Mouse (Mus musculus): Measurements from ENCODE around the gene Lin54. TPM values are rescaled to one million over a fixed set of nuclear protein-coding genes. Genes with fewer than 3 reads are reported as not detected.

The Lin54 gene
- polyA plus RNA-seq, 1 experiment from 2014 or later: 13.6 TPM

DNA sequence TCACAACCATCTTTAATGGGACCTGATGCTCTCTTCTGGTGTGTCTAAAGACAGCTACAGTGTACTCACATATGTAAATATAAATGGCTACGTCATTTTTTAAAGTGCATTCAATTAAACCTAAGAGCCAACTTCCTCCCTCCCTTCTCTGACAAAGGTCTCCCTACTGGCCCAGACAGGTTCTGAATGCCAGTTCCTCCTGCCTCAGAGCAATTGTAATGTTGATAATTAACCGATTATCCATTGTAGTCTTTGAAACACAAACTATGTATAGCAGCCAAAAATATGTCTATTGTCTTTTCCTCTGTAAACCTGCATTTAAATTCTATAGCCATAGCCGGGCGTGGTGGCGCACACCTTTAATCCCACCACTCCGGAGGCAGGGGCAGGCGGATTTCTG, 33.1 kb downstream of the Lin54 start:
- H3K9ac ChIP-seq (ENCODE audit: low read length): no peak overlapping the region
- no peak overlapping the region for H3K27ac ChIP-seq (ENCODE audit: low read length)
- H3K4me1 ChIP-seq (replicated peaks; ENCODE audit: control insufficient read depth, insufficient read depth, low read length): no peaks in the 10 kb centered on the region
- 96% methylated on average over 7 of the region's 7 CpGs for WGBS
- H3K36me3 ChIP-seq (ENCODE audit: control insufficient read depth, insufficient read depth, low read length): peaks cover 2% of the 10 kb centered on the region; the same call in 1 of the 2 replicates
- H3K4me3 ChIP-seq (ENCODE audit: low read length): no peak overlapping the region
- no peak overlapping the region for H3K4me2 ChIP-seq (ENCODE audit: low read depth, low read length)
- no peaks in the 10 kb centered on the region for H3K9me3 ChIP-seq (ENCODE audit: control insufficient read depth, low read length)
- no peaks in the 10 kb centered on the region for H3K27me3 ChIP-seq (ENCODE audit: control insufficient read depth, insufficient read depth, low read depth, low read length)
- ATAC-seq (ENCODE audit: low read depth): no peak

DNA sequence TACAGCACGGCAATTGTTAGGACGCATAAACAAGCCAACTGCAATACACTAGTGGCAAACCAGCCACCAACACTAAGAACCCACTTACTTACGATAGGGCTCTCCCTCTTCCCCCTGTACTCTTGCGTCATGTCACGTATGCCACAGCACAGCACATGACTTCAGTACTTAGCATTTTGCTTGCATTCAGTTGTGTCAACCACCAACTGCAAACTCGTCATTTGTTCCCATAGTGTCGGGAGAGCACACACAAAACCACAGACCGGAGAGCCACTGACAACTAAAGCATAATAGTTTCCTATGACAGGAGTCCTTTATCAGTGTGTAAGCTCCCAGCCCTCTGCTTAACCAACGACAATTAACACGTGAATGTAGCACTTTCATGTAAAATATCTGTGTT, 33.8 kb downstream of the Lin54 start:
- Histone ChIP-seq H3K4me2 (ENCODE audit: low read depth, low read length) (no peak overlapping the region), H3K36me3 (ENCODE audit: control insufficient read depth, insufficient read depth, low read length) (0 out of 2 replicates have a peak, but pooled peaks cover 2% of the 10 kb centered on the region), H3K9me3 (ENCODE audit: control insufficient read depth, low read length) (no peaks in the 10 kb centered on the region), H3K4me1 (replicated peaks; ENCODE audit: control insufficient read depth, insufficient read depth, low read length) (no peaks in the 10 kb centered on the region), H3K4me3 (ENCODE audit: low read length) (no peak overlapping the region), H3K27ac (ENCODE audit: low read length) (no peak overlapping the region), H3K9ac (ENCODE audit: low read length) (no peak overlapping the region), H3K27me3 (ENCODE audit: control insufficient read depth, insufficient read depth, low read depth, low read length) (no peaks in the 10 kb centered on the region)
- 91% methylated on average over 10 of the region's 10 CpGs for WGBS
- no peak for ATAC-seq (ENCODE audit: low read depth)

DNA sequence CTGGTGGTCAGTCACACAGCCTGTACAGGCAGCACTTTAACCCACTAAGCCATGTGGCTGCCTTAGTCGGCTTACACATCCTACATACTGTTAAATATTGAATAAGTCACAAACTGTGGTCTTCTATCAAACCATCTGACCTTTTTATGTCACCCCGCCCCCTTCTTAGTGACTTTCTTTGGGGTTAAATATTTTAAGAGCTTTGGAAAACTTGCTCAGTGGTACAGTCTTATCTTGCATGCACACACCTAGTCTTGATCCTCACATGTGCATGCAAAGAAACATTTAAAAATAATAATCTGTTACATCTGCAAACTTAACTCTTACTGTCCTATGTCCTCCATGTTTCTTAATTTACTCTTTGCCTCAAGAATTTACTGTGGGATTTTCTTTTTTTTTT, 38.1 kb downstream of the Lin54 start:
- Histone ChIP-seq H3K27me3 (ENCODE audit: control insufficient read depth, insufficient read depth, low read depth, low read length) (no peaks in the 10 kb centered on the region), H3K27ac (ENCODE audit: low read length) (no peak overlapping the region), H3K4me1 (replicated peaks; ENCODE audit: control insufficient read depth, insufficient read depth, low read length) (no peaks in the 10 kb centered on the region), H3K36me3 (ENCODE audit: control insufficient read depth, insufficient read depth, low read length) (peaks cover 19% of the 10 kb centered on the region), H3K4me2 (ENCODE audit: low read depth, low read length) (no peak overlapping the region), H3K4me3 (ENCODE audit: low read length) (no peak overlapping the region), H3K9ac (ENCODE audit: low read length) (no peak overlapping the region), H3K9me3 (ENCODE audit: control insufficient read depth, low read length) (no peaks in the 10 kb centered on the region)
- WGBS: 91% methylated on average over 2 of the region's 2 CpGs
- ATAC-seq (ENCODE audit: low read depth): no peak

DNA sequence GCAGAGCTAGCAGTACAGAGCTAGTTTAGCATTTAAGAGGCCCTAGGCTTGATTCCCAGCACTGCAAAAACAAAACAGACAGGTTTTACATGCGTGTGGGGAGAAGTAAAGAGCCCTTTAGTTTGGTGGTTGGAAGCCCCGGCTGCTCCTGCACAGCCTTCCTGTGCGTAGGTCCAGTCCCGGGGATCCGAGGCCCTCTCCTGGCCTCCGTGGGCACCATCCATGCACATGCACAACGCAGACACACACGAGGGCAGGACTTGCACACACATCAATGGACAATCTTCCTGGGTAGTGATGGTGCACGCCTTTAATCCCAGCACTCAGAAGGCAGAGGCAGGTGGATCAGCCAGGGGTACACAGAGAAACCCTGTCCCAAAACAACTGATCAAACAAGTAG, 38.9 kb downstream of the Lin54 start:
- ATAC-seq (ENCODE audit: low read depth): no peak
- Histone ChIP-seq H3K36me3 (ENCODE audit: control insufficient read depth, insufficient read depth, low read length) (peaks cover 19% of the 10 kb centered on the region), H3K4me2 (ENCODE audit: low read depth, low read length) (no peak overlapping the region), H3K27me3 (ENCODE audit: control insufficient read depth, insufficient read depth, low read depth, low read length) (no peaks in the 10 kb centered on the region), H3K27ac (ENCODE audit: low read length) (no peak overlapping the region), H3K4me3 (ENCODE audit: low read length) (no peak overlapping the region), H3K4me1 (replicated peaks; ENCODE audit: control insufficient read depth, insufficient read depth, low read length) (no peaks in the 10 kb centered on the region), H3K9ac (ENCODE audit: low read length) (no peak overlapping the region), H3K9me3 (ENCODE audit: control insufficient read depth, low read length) (no peaks in the 10 kb centered on the region)
- WGBS: 90% methylated on average over 9 of the region's 9 CpGs

DNA sequence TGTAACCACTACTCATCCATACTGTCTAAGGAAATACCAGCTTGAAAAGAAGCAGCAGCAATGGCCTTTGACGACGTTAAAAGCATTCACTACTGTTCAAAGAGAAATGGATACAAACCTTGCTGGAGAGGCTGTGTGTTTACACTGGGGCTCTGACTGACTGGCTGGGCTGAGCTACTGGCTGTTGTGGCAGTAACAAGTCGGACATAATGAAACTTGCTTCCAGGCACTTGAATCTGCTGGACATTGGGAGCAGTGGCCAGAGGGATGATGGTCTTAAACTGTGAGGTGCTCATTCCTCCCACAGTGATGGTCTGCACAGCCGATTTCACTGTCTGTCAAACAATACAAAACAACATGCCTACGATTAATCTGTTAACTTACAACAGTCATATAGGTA, 41.0 kb downstream of the Lin54 start:
- 88% methylated on average over 5 of the region's 5 CpGs for WGBS

DNA sequence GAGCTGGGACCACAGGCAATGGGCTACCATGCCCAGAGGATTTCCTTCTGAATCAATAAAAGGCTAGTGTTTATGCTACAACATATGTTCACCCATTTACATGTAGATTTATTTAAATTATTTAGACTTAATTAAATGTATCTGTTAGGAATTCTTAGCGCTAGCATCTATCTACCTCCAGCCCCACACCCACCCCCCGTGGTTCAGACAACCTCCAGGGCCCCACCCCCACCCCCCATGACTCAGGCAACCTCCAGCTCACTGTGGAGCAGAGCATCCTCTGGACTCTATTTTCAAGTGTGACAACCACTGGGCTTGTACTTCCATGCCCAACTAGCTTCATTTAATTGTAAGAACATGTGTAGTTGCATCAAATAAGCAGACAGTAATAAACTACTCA, 48.6 kb downstream of the Lin54 start:
- H3K36me3 ChIP-seq (ENCODE audit: control insufficient read depth, insufficient read depth, low read length): peaks cover 12% of the 10 kb centered on the region
- no peak overlapping the region for H3K4me2 ChIP-seq (ENCODE audit: low read depth, low read length)
- no peaks in the 10 kb centered on the region for H3K9me3 ChIP-seq (ENCODE audit: control insufficient read depth, low read length)
- H3K4me3 ChIP-seq (ENCODE audit: low read length): no peak overlapping the region
- no peaks in the 10 kb centered on the region for H3K4me1 ChIP-seq (replicated peaks; ENCODE audit: control insufficient read depth, insufficient read depth, low read length)
- no peak for ATAC-seq (ENCODE audit: low read depth)
- no peaks in the 10 kb centered on the region for H3K27me3 ChIP-seq (ENCODE audit: control insufficient read depth, insufficient read depth, low read depth, low read length)
- 85% methylated on average over 2 of the region's 2 CpGs for WGBS
- no peak overlapping the region for H3K9ac ChIP-seq (ENCODE audit: low read length)
- H3K27ac ChIP-seq (ENCODE audit: low read length): no peak overlapping the region

More for the DNA sequence above, 41.0 kb downstream of the Lin54 start:
- Histone ChIP-seq H3K27ac (ENCODE audit: low read length) (no peak overlapping the region), H3K36me3 (ENCODE audit: control insufficient read depth, insufficient read depth, low read length) (peaks cover 17% of the 10 kb centered on the region), H3K9ac (ENCODE audit: low read length) (no peak overlapping the region), H3K4me1 (replicated peaks; ENCODE audit: control insufficient read depth, insufficient read depth, low read length) (no peaks in the 10 kb centered on the region), H3K27me3 (ENCODE audit: control insufficient read depth, insufficient read depth, low read depth, low read length) (no peaks in the 10 kb centered on the region), H3K9me3 (ENCODE audit: control insufficient read depth, low read length) (no peaks in the 10 kb centered on the region), H3K4me2 (ENCODE audit: low read depth, low read length) (no peak overlapping the region), H3K4me3 (ENCODE audit: low read length) (no peak overlapping the region)
- ATAC-seq (ENCODE audit: low read depth): no peak

DNA sequence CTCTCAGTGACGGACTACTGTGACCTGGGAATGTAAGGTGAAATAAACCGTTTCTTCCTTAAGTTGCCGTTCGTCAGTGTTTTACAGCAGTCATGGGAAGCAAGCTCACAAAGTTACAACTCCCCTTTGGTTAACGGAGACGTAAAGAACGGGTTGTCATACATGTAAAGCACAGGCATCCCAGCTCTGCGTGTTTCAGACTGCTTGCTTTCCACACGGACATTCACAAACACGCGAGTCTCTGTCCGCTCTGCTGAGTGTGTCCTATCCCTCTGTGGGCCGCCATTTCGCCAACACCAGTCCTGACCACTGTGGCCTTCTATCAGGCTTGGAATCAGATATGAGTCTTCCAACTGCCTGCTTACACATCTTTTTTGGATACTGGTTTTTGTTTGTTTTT, 61.6 kb downstream of the Lin54 start:
- Histone ChIP-seq H3K4me3 (ENCODE audit: low read length) (no peak overlapping the region), H3K27ac (ENCODE audit: low read length) (no peak overlapping the region), H3K36me3 (ENCODE audit: control insufficient read depth, insufficient read depth, low read length) (peaks cover 6% of the 10 kb centered on the region), H3K27me3 (ENCODE audit: control insufficient read depth, insufficient read depth, low read depth, low read length) (no peaks in the 10 kb centered on the region), H3K4me1 (replicated peaks; ENCODE audit: control insufficient read depth, insufficient read depth, low read length) (no peaks in the 10 kb centered on the region), H3K9ac (ENCODE audit: low read length) (no peak overlapping the region), H3K4me2 (ENCODE audit: low read depth, low read length) (no peak overlapping the region), H3K9me3 (ENCODE audit: control insufficient read depth, low read length) (no peaks in the 10 kb centered on the region)
- no peak for ATAC-seq (ENCODE audit: low read depth)
- WGBS: 94% methylated on average over 14 of the region's 14 CpGs

DNA sequence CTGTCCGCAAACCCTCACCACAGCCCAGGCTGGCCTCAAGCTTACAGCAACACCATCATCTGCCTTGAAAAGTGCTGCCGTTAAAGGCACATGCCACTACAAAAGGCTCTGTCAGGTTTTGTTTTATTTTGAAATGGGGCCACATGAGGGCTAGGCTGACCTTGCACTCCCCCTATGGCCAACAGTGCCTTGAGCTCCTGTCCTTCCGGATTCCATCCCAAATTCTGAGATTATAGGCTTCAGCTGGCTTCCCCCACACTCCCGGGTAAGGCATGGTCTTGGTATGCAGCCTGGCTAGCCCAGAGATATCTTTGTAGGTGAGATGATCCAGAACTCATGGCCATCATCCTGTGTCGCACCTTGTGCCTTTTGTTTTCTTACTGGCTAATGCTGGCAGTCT, 62.5 kb downstream of the Lin54 start:
- no peaks in the 10 kb centered on the region for H3K27me3 ChIP-seq (ENCODE audit: control insufficient read depth, insufficient read depth, low read depth, low read length)
- peaks cover 4% of the 10 kb centered on the region for H3K36me3 ChIP-seq (ENCODE audit: control insufficient read depth, insufficient read depth, low read length)
- H3K27ac ChIP-seq (ENCODE audit: low read length): no peak overlapping the region
- ATAC-seq (ENCODE audit: low read depth): no peak
- no peak overlapping the region for H3K4me3 ChIP-seq (ENCODE audit: low read length)
- H3K9ac ChIP-seq (ENCODE audit: low read length): no peak overlapping the region
- no peak overlapping the region for H3K4me2 ChIP-seq (ENCODE audit: low read depth, low read length)
- H3K4me1 ChIP-seq (replicated peaks; ENCODE audit: control insufficient read depth, insufficient read depth, low read length): no peaks in the 10 kb centered on the region
- no peaks in the 10 kb centered on the region for H3K9me3 ChIP-seq (ENCODE audit: control insufficient read depth, low read length)
- WGBS: 93% methylated on average over 5 of the region's 5 CpGs

DNA sequence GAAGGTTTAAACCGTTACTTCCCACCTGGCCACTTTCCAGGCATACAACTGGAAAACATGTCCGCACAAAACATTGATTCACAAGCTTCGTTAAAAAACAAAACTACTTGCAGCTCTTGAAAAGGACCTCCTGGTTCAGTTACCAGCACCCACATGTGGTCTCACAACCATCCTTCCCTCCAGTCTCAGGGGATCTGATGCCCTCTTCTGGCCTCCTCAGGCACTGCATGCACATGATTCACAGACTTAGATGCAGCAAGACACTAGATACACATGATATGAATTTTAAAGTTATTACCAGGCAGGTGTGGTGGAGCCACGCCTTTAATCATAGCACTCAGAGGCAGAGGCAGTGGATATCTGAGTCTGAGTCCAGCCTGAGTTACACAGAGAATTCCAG, 63.4 kb downstream of the Lin54 start:
- H3K4me2 ChIP-seq (ENCODE audit: low read depth, low read length): no peak overlapping the region
- ATAC-seq (ENCODE audit: low read depth): no peak
- no peak overlapping the region for H3K27ac ChIP-seq (ENCODE audit: low read length)
- peaks cover 3% of the 10 kb centered on the region for H3K36me3 ChIP-seq (ENCODE audit: control insufficient read depth, insufficient read depth, low read length)
- no peak overlapping the region for H3K9ac ChIP-seq (ENCODE audit: low read length)
- H3K4me1 ChIP-seq (replicated peaks; ENCODE audit: control insufficient read depth, insufficient read depth, low read length): no peaks in the 10 kb centered on the region
- H3K9me3 ChIP-seq (ENCODE audit: control insufficient read depth, low read length): no peaks in the 10 kb centered on the region
- H3K4me3 ChIP-seq (ENCODE audit: low read length): no peak overlapping the region
- WGBS: 97% methylated on average over 4 of the region's 4 CpGs
- H3K27me3 ChIP-seq (ENCODE audit: control insufficient read depth, insufficient read depth, low read depth, low read length): no peaks in the 10 kb centered on the region

DNA sequence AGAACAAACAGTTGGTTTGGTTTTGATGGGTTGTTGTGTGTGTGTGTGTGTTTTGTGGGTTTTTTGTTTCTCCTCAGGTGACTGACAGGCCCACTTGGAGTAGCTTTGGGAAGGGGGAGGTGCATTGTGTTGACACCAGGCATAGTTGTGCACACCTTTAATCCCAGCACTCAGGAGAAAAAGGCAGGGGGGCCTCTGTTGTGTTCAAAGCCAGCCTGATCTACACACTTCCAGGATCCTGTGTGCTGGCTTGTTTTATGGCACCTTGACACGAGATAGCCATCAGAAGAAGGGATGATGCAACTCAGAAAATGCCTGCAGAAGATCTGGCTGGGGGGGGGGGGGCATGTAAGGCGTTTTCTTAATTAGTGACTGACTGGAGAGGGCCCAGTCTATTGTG, 69.5 kb downstream of the Lin54 start:
- no peak for ATAC-seq (ENCODE audit: low read depth)
- H3K4me1 ChIP-seq (replicated peaks; ENCODE audit: control insufficient read depth, insufficient read depth, low read length): peaks cover 26% of the 10 kb centered on the region
- H3K36me3 ChIP-seq (ENCODE audit: control insufficient read depth, insufficient read depth, low read length): peaks cover 13% of the 10 kb centered on the region
- no peak overlapping the region for H3K27ac ChIP-seq (ENCODE audit: low read length)
- no peak overlapping the region for H3K4me3 ChIP-seq (ENCODE audit: low read length)
- H3K4me2 ChIP-seq (ENCODE audit: low read depth, low read length): no peak overlapping the region
- no peaks in the 10 kb centered on the region for H3K9me3 ChIP-seq (ENCODE audit: control insufficient read depth, low read length)
- no peaks in the 10 kb centered on the region for H3K27me3 ChIP-seq (ENCODE audit: control insufficient read depth, insufficient read depth, low read depth, low read length)
- no peak overlapping the region for H3K9ac ChIP-seq (ENCODE audit: low read length)
- whole genome bisulfite sequencing: 69% methylated on average over 2 of the region's 2 CpGs
